Comparison of ENCODE assay signal across 8 mouse cellular contexts in the genomic region with DNA sequence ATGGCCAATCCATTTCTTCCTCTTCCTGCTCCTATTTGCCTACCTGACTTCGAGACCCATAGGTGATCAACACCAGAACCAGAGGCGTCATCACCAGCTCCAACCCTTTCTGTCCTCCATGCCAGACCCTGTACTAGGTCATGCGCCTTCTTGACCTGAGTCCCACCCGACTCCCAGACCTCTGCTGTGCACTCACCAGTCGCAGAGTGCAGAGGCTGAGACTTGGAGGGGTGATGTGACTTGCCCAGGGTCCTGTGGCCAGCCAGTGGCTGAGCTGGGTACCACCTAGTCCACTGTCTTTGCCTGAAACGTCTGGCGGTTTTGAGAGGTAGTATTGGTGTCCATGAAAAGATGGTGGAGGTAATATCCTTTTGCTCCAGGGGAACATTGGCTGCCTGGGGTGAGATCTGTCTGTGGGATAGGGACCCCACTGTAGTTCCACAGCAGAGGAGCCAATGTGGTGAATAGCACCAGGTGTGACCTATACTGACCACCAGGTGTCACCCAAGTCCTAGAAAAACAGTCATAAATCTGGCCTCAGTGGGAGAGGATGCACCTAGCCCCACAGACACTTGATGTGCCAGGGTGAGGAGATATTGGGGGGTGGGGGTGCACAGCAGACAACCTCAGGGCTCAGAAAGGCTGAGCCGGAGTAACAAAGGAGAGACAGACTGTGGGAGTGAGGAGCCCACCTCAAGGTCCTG. TPM values are rescaled to one million over a fixed set of nuclear protein-coding genes. Genes with fewer than 3 reads are reported as not detected.
DNase-seq lines count a peak whose midpoint lies in the region; ATAC-seq and TF ChIP-seq lines count a peak whose summit lies in the region.

No protein-coding gene starts in this region.

- peaks cover 47% of the 10 kb centered on the region; the same call in 1 of the 2 replicates for H3K27me3 ChIP-seq in heart, embryonic 10.5 days (ENCODE audit: insufficient read depth, poor library complexity, severe bottlenecking)
- H3K27me3 ChIP-seq in hindbrain, embryonic 13.5 days: 0 out of 2 replicates have a peak, but pooled peaks cover 5% of the 10 kb centered on the region
- no peaks in the 10 kb centered on the region for H3K27me3 ChIP-seq in neural tube, embryonic 12.5 days (replicated peaks)

- no peak overlapping the region for H3K4me2 ChIP-seq in hindbrain, embryonic 13.5 days
- no peak overlapping the region for H3K4me2 ChIP-seq in neural tube, embryonic 12.5 days (replicated peaks)

- TF ChIP-seq CTCF in left cerebral cortex, adult 2 months (IDR thresholded peaks at IDR 0.05): peak; percentile 77

- no peaks in the 10 kb centered on the region for H3K36me3 ChIP-seq in heart, embryonic 10.5 days
- no peaks in the 10 kb centered on the region for H3K36me3 ChIP-seq in hindbrain, embryonic 13.5 days
- no peaks in the 10 kb centered on the region for H3K36me3 ChIP-seq in neural tube, embryonic 12.5 days

- peaks cover 4% of the 10 kb centered on the region; the same call in 1 of the 2 replicates for H3K9me3 ChIP-seq in heart, embryonic 10.5 days
- no peaks in the 10 kb centered on the region for H3K9me3 ChIP-seq in hindbrain, embryonic 13.5 days
- H3K9me3 ChIP-seq in neural tube, embryonic 12.5 days: no peaks in the 10 kb centered on the region

- H3K9ac ChIP-seq in hindbrain, embryonic 13.5 days: no peak overlapping the region; the same call in 1 of the 2 replicates
- no peak overlapping the region for H3K9ac ChIP-seq in neural tube, embryonic 12.5 days

- no peak overlapping the region for H3K4me3 ChIP-seq in heart, embryonic 10.5 days
- H3K4me3 ChIP-seq in hindbrain, embryonic 13.5 days: no peak overlapping the region
- no peak overlapping the region for H3K4me3 ChIP-seq in left cerebral cortex, adult 2 months
- no peak overlapping the region for H3K4me3 ChIP-seq in neural tube, embryonic 12.5 days

- intact Hi-C loops in left cerebral cortex, adult 2 months (cut with DNase I): loop anchor here (1.0 kb wide), 2 partner anchors 45 to 103 kb away; no protein-coding TSS in a partner anchor

- peak; percentile 59 for ATAC-seq in hindbrain, embryonic 13.5 days (ENCODE audit: low FRiP score)
- ATAC-seq in neural tube, embryonic 12.5 days (ENCODE audit: low FRiP score, low read depth): peak; percentile 44; the same call in 1 of the 2 replicates
- ATAC-seq in erythroid progenitor cell, adult 5-6 weeks (replicated peaks; ENCODE audit: low FRiP score, poor library complexity, severe bottlenecking): no peak

- 50% methylated on average over 8 of the region's 8 CpGs for WGBS in heart, embryonic 10.5 days
- WGBS in hindbrain, embryonic 13.5 days: 51% methylated on average over 8 of the region's 8 CpGs
- 60% methylated on average over 8 of the region's 8 CpGs for WGBS in neural tube, embryonic 12.5 days

- H3K27ac ChIP-seq in heart, embryonic 10.5 days: no peak overlapping the region
- no peak overlapping the region for H3K27ac ChIP-seq in hindbrain, embryonic 13.5 days
- H3K27ac ChIP-seq in left cerebral cortex, adult 2 months: peak overlapping the region; percentile 66
- H3K27ac ChIP-seq in neural tube, embryonic 12.5 days: no peak overlapping the region

- H3K4me1 ChIP-seq in heart, embryonic 10.5 days: peaks cover 8% of the 10 kb centered on the region; the same call in 1 of the 2 replicates
- peaks cover 19% of the 10 kb centered on the region for H3K4me1 ChIP-seq in hindbrain, embryonic 13.5 days (replicated peaks)
- peaks cover 7% of the 10 kb centered on the region; the same call in 1 of the 2 replicates for H3K4me1 ChIP-seq in neural tube, embryonic 12.5 days

- peak; percentile 49 to 67 for DNase-seq in heart, adult 18-20 months
- no peak for DNase-seq in heart, embryonic 10.5 days (ENCODE audit: low spot score)
- DNase-seq in ES-CJ7 (ENCODE audit: low read depth, low spot score): peak; percentile 66
- DNase-seq in embryo, embryonic 10 days (ENCODE audit: low spot score): peak; percentile 71
- peak; percentile 57 for DNase-seq in left cerebral cortex, adult 2 months (ENCODE audit: extremely low spot score in 1 of 2, low spot score in 2 of 2)

RNA-seq across cellular contexts. Expression of gene Pla2g2f, which starts 8.9 kb away (rescaled TPM):
- total RNA-seq in heart, adult 18-20 months (2021): under 1 TPM; 0.28 to 0.37 TPM
- polyA plus RNA-seq in heart, embryonic 10.5 days (2016; fragmentation: Nextera tagmentation; extraction: Ambion mirVana): 0.20 TPM in 1 of 2 replicates, not detected in the other
- 0.06 and 0.13 TPM in 2 replicates for polyA plus RNA-seq in hindbrain, embryonic 13.5 days (2015; fragmentation: Nextera tagmentation; extraction: Ambion mirVana)
- total RNA-seq in left cerebral cortex, adult 2 months (2021): not detected
- polyA plus RNA-seq in neural tube, embryonic 12.5 days (2016; fragmentation: Nextera tagmentation; extraction: Ambion mirVana): 0.08 and 0.28 TPM in 2 replicates
- total RNA-seq in erythroid progenitor cell, adult 5-6 weeks (2015; ENCODE audit: low replicate concordance): not detected in 2 replicates
- total RNA-seq in erythroid progenitor cell, adult 5-6 weeks (2017; ENCODE audit: low replicate concordance): not detected in 2 replicates

RNA-seq across cellular contexts. Expression of gene Ubxn10, which starts 11.6 kb away (rescaled TPM):
- total RNA-seq in heart, adult 18-20 months (2021): 1 to 10 TPM; 1.9 to 2.7 TPM
- polyA plus RNA-seq in heart, embryonic 10.5 days (2016; fragmentation: Nextera tagmentation; extraction: Ambion mirVana): 1.0 and 1.3 TPM in 2 replicates
- 3.8 and 4.1 TPM in 2 replicates for polyA plus RNA-seq in hindbrain, embryonic 13.5 days (2015; fragmentation: Nextera tagmentation; extraction: Ambion mirVana)
- total RNA-seq in left cerebral cortex, adult 2 months (2021): 1 to 10 TPM; 1.4 to 1.5 TPM
- 1.0 and 1.7 TPM in 2 replicates for polyA plus RNA-seq in neural tube, embryonic 12.5 days (2016; fragmentation: Nextera tagmentation; extraction: Ambion mirVana)
- not detected in 2 replicates for total RNA-seq in erythroid progenitor cell, adult 5-6 weeks (2015; ENCODE audit: low replicate concordance)
- not detected in 2 replicates for total RNA-seq in erythroid progenitor cell, adult 5-6 weeks (2017; ENCODE audit: low replicate concordance)

RNA-seq across cellular contexts. Expression of gene Pla2g2c, which starts 23.9 kb away (rescaled TPM):
- under 1 TPM; 0.15 to 0.18 TPM for total RNA-seq in heart, adult 18-20 months (2021)
- 0.31 and 0.49 TPM in 2 replicates for polyA plus RNA-seq in heart, embryonic 10.5 days (2016; fragmentation: Nextera tagmentation; extraction: Ambion mirVana)
- polyA plus RNA-seq in hindbrain, embryonic 13.5 days (2015; fragmentation: Nextera tagmentation; extraction: Ambion mirVana): 0.44 and 0.91 TPM in 2 replicates
- not detected for total RNA-seq in left cerebral cortex, adult 2 months (2021)
- 0.57 and 0.61 TPM in 2 replicates for polyA plus RNA-seq in neural tube, embryonic 12.5 days (2016; fragmentation: Nextera tagmentation; extraction: Ambion mirVana)
- not detected in 2 replicates for total RNA-seq in erythroid progenitor cell, adult 5-6 weeks (2015; ENCODE audit: low replicate concordance)
- not detected in 2 replicates for total RNA-seq in erythroid progenitor cell, adult 5-6 weeks (2017; ENCODE audit: low replicate concordance)

RNA-seq across cellular contexts. Expression of gene Pla2g2d, which starts 27.0 kb away (rescaled TPM):
- total RNA-seq in heart, adult 18-20 months (2021): 1 to 10 TPM; 1.2 to 6.4 TPM
- 0.19 TPM in 1 of 2 replicates, not detected in the other for polyA plus RNA-seq in heart, embryonic 10.5 days (2016; fragmentation: Nextera tagmentation; extraction: Ambion mirVana)
- 0.90 and 1.8 TPM in 2 replicates for polyA plus RNA-seq in hindbrain, embryonic 13.5 days (2015; fragmentation: Nextera tagmentation; extraction: Ambion mirVana)
- under 1 TPM; 0.42 to 0.97 TPM for total RNA-seq in left cerebral cortex, adult 2 months (2021)
- 1.1 and 1.5 TPM in 2 replicates for polyA plus RNA-seq in neural tube, embryonic 12.5 days (2016; fragmentation: Nextera tagmentation; extraction: Ambion mirVana)
- total RNA-seq in erythroid progenitor cell, adult 5-6 weeks (2015; ENCODE audit: low replicate concordance): not detected in 2 replicates
- not detected in 2 replicates for total RNA-seq in erythroid progenitor cell, adult 5-6 weeks (2017; ENCODE audit: low replicate concordance)
